ENCODE assay signal across 15 mouse cellular contexts in the genomic region with DNA sequence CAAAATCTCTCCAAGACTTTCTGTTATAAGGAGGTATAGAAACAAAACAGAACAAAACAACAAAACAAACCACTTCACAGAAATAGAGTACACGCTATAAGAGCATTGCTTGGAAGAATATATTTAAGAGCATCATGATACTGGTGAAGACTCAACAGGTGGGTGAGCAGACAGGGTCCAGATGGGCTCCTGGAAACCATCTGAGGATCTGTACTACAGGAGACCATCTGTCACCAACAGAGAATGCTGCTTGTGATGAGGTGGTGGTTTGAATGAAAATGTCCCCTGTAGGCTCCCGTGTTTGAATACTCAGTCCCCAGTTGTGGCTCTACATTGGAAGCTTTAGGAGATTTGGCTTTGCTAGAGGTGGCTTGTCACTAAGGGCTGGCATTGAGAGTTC.
DNase-seq lines count a peak whose midpoint lies in the region; ATAC-seq and TF ChIP-seq lines count a peak whose summit lies in the region.
"Had no signal": no experiment of that assay in that cellular context is flagged by ENCODE, and none has a peak within 500 bp of the region (broad histone marks: within the 10 kb centered on the region; RNA-seq: fewer than 3 reads in every experiment).

No protein-coding gene starts in this region.

- H3K4me1 ChIP-seq in hindbrain, postnatal 0 days (ENCODE audit: insufficient read depth, low read length), result no peaks in the 10 kb centered on the region
- H3K4me1 ChIP-seq in hindbrain, embryonic 11.5 days (replicated peaks; ENCODE audit: control insufficient read depth, insufficient read depth, low read length), result no peaks in the 10 kb centered on the region
- no peaks in the 10 kb centered on the region for H3K4me1 ChIP-seq in kidney, adult 2 months (ENCODE audit: control insufficient read depth, insufficient read depth, low read length)
- H3K4me1 ChIP-seq: limb, embryonic 12.5 days; stomach, embryonic 15.5 days had no signal

- no peaks in the 10 kb centered on the region for H3K27me3 ChIP-seq in hindbrain, postnatal 0 days (ENCODE audit: insufficient read depth, low read length)
- H3K27me3 ChIP-seq in hindbrain, embryonic 11.5 days (ENCODE audit: control insufficient read depth, insufficient read depth, low read length), result no peaks in the 10 kb centered on the region
- H3K27me3 ChIP-seq in kidney, adult 2 months (replicated peaks; ENCODE audit: control insufficient read depth, insufficient read depth, low read length), result no peaks in the 10 kb centered on the region
- H3K27me3 ChIP-seq: limb, embryonic 12.5 days; stomach, embryonic 15.5 days had no signal

- no peak overlapping the region for H3K27ac ChIP-seq in hindbrain, postnatal 0 days
- H3K27ac ChIP-seq in hindbrain, embryonic 11.5 days (ENCODE audit: low read depth, low read length), result no peak overlapping the region
- H3K27ac ChIP-seq in kidney, adult 2 months (ENCODE audit: insufficient read depth, low read depth, low read length), result no peak overlapping the region
- H3K27ac ChIP-seq: hindbrain, embryonic 14.5 days; kidney, postnatal 0 days; limb, embryonic 12.5 days; stomach, embryonic 15.5 days had no signal

- intact Hi-C loops in left cerebral cortex, postnatal 14 days (cut with DNase I), result no loop called here

- TF ChIP-seq POLR2A in kidney, adult 2 months (IDR thresholded peaks at IDR 0.05; ENCODE audit: low read depth, low read length), result no peak

- TF ChIP-seq CTCF in hindbrain, postnatal 0 days (IDR thresholded peaks at IDR 0.05; ENCODE audit: low read depth), result no peak
- TF ChIP-seq CTCF in kidney, adult 2 months (conservative IDR thresholded peaks at IDR 0.05; ENCODE audit: insufficient read depth, insufficient read length, low read depth, low read length), result no peak

- H3K4me3 ChIP-seq in hindbrain, postnatal 0 days (ENCODE audit: low read length), result no peak overlapping the region
- no peak overlapping the region for H3K4me3 ChIP-seq in hindbrain, embryonic 11.5 days (ENCODE audit: low read depth, low read length)
- no peak overlapping the region for H3K4me3 ChIP-seq in kidney, adult 2 months (ENCODE audit: insufficient read depth, low read depth, low read length)
- H3K4me3 ChIP-seq: limb, embryonic 12.5 days; stomach, embryonic 15.5 days had no signal

- ATAC-seq in hindbrain, postnatal 0 days, result no peak
- ATAC-seq in hindbrain, embryonic 11.5 days (ENCODE audit: low FRiP score), result no peak
- ATAC-seq: CD4-positive, CD25-positive, alpha-beta regulatory T cell, adult 4 months; liver, postnatal 0 days; midbrain, embryonic 16.5 days had no signal

- 66% methylated on average over 2 of the region's 2 CpGs for WGBS in hindbrain, postnatal 0 days
- WGBS in hindbrain, embryonic 11.5 days, result 88% methylated on average over 2 of the region's 2 CpGs
- 90% methylated on average over 2 of the region's 2 CpGs for WGBS in kidney, adult 2 months

- peak; percentile 25 for DNase-seq in hindbrain, postnatal 0 days (ENCODE audit: low spot score)
- no peak for DNase-seq in hindbrain, embryonic 11.5 days (ENCODE audit: low spot score)
- peak; percentile 62 to 86 for DNase-seq in layer of hippocampus, adult 8-10 months (ENCODE audit: low spot score in 2 of 2)
- DNase-seq in left cerebral cortex, postnatal 14 days (ENCODE audit: low spot score in 2 of 2), result peak; percentile 47 to 60
- peak; percentile 42 for DNase-seq in telencephalon, adult 2 months (ENCODE audit: low read depth, low spot score)
- DNase-seq in kidney, adult 2 months, result no peak
- DNase-seq in testis, postnatal 10 days (ENCODE audit: low spot score), result no peak
- no peak for DNase-seq in lung, adult 18-20 months
- DNase-seq: liver, postnatal 0 days had no signal

- no peaks in the 10 kb centered on the region for H3K36me3 ChIP-seq in hindbrain, postnatal 0 days (ENCODE audit: insufficient read depth, low read length)
- no peaks in the 10 kb centered on the region for H3K36me3 ChIP-seq in hindbrain, embryonic 11.5 days (ENCODE audit: control insufficient read depth, insufficient read depth, low read length)
- no peaks in the 10 kb centered on the region for H3K36me3 ChIP-seq in kidney, adult 2 months (ENCODE audit: control insufficient read depth, insufficient read depth, low read length)
- H3K36me3 ChIP-seq: limb, embryonic 12.5 days; stomach, embryonic 15.5 days had no signal

- H3K9me3 ChIP-seq in hindbrain, postnatal 0 days (ENCODE audit: low read length), result no peaks in the 10 kb centered on the region
- H3K9me3 ChIP-seq in hindbrain, embryonic 11.5 days (ENCODE audit: control insufficient read depth, low read length), result no peaks in the 10 kb centered on the region
- H3K9me3 ChIP-seq: limb, embryonic 12.5 days; stomach, embryonic 15.5 days had no signal

- H3K9ac ChIP-seq in hindbrain, postnatal 0 days (replicated peaks; ENCODE audit: low read length), result no peak overlapping the region
- H3K9ac ChIP-seq in hindbrain, embryonic 11.5 days (ENCODE audit: low read depth, low read length), result no peak overlapping the region
- H3K9ac ChIP-seq: hindbrain, embryonic 14.5 days; limb, embryonic 12.5 days; liver, postnatal 0 days; stomach, embryonic 15.5 days had no signal

- no peak overlapping the region for H3K4me2 ChIP-seq in hindbrain, postnatal 0 days (ENCODE audit: low read depth, low read length)
- no peak overlapping the region for H3K4me2 ChIP-seq in hindbrain, embryonic 11.5 days (replicated peaks; ENCODE audit: low read depth, low read length)
- H3K4me2 ChIP-seq: hindbrain, embryonic 14.5 days; limb, embryonic 12.5 days; stomach, embryonic 15.5 days had no signal

Comparison
In these comparisons a context has a peak if more than half of its experiments do, and no peak if none do; other contexts are left out.
1. DNase-seq: peak in hindbrain, postnatal 0 days (single experiment), layer of hippocampus, adult 8-10 months (2 of 2), left cerebral cortex, postnatal 14 days (2 of 2) and telencephalon, adult 2 months (single experiment); none in hindbrain, embryonic 11.5 days (single experiment), kidney, adult 2 months (single experiment), testis, postnatal 10 days (single experiment) and lung, adult 18-20 months (0 of 2).